Mouse (Mus musculus): ENCODE measurements at regions not wholly inside any gene's neighbourhood (a gene's known extent, or its start where the extent isn't known, plus 50 kb on each side); places are given as distances from the start of the nearest gene placed in this dataset.

DNA sequence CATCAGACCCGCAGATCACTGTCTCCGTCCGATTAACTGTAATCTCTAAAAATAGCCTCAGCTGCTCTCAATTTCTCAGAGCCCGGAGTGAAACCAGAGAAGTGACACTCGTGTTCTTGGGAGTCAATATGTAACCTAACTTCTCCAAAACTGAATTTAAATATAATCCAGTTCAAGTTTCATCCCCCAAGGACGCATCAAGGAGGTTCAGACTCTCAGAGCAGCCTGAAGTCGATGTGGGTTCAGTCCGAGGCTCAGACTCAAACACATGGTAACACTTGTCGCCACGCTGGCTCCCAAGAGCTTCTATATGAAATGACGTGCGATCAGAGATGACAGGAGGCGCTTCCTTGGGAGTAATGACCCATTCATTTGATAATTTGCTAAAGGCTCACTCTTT lies 181.6 kb downstream of the Setd4 start:
- TF ChIP-seq POLR2A (IDR thresholded peaks at IDR 0.05; ENCODE audit: control insufficient read depth, low read depth, low read length) (no peak), CTCF (IDR thresholded peaks at IDR 0.05; ENCODE audit: control insufficient read depth, insufficient read depth, insufficient replicate concordance, low read depth, low read length) (no peak)
